Mouse (Mus musculus) erythroblast, adult 5-6 weeks (primary cell): ENCODE data around the gene Tmem263. TPM values are rescaled to one million over a fixed set of nuclear protein-coding genes. Genes with fewer than 3 reads are reported as not detected.

Experiments
- total RNA-seq, 2 experiments: library from RNA; stranded (forward) in 1 of 2; stranded (reverse) in 1 of 2; fragments of 150-400 nt in 1 of 2; fragments of 200-764, 138-1000 nt in 1 of 2; gene quantifications; 2 replicates each; pipeline versions ENCODE4 v1.2.3 to v1.2.4; 2015 to 2017; ENCODE audit warnings: low replicate concordance in 2 of 2

Tmem263 gene
- total RNA-seq, 2 experiments from 2014 or later = 3.2 to 6.3 TPM

Other genes starting within 250 kb of the Tmem263 start
- 1.9 and 3.3 TPM in 2 replicates for gene Ric8b, start 185.0 kb upstream of the Tmem263 start, total RNA-seq (2015; ENCODE audit: low replicate concordance)
- 4.6 and 5.2 TPM in 2 replicates for gene Ric8b, start 185.0 kb upstream of the Tmem263 start, total RNA-seq (2017; ENCODE audit: low replicate concordance)
- gene Fhl4, start 132 bp upstream of the Tmem263 start, total RNA-seq (2015; ENCODE audit: low replicate concordance) = not detected in 2 replicates
- gene Fhl4, start 132 bp upstream of the Tmem263 start, total RNA-seq (2017; ENCODE audit: low replicate concordance) = not detected in 2 replicates
- gene Mterf2, start 25.4 kb downstream of the Tmem263 start, total RNA-seq (2015; ENCODE audit: low replicate concordance) = 0.63 and 4.8 TPM in 2 replicates
- 0.17 TPM in 1 of 2 replicates, not detected in the other for gene Mterf2, start 25.4 kb downstream of the Tmem263 start, total RNA-seq (2017; ENCODE audit: low replicate concordance)
- gene Cry1, start 82.4 kb downstream of the Tmem263 start, total RNA-seq (2015; ENCODE audit: low replicate concordance) = 1.0 and 3.7 TPM in 2 replicates
- gene Cry1, start 82.4 kb downstream of the Tmem263 start, total RNA-seq (2017; ENCODE audit: low replicate concordance) = 3.5 and 4.3 TPM in 2 replicates